Mouse (Mus musculus) midbrain, embryonic 15.5 days (tissue): ENCODE results near the gene Tnfrsf19. TPM values are rescaled to one million over a fixed set of nuclear protein-coding genes. Genes with fewer than 3 reads are reported as not detected.

Experiments used
- ATAC-seq: fragments of 200-750 bp; cut with Nextera tagmentation; replicated peaks from 2 replicates; pipeline ENCODE4 v1.8.0; 2017; ENCODE audit warnings: moderate TSS enrichment
- H3K27ac ChIP-seq: fragments of 300-500 bp; sonication (generic); 2 replicates; pipeline ENCODE4 v1.5.1; 2015; ENCODE audit warnings: mild to moderate bottlenecking, inconsistent platforms
- H3K27me3 ChIP-seq: fragments of 300-500 bp; sonication (generic); replicated peaks from 2 replicates; pipeline ENCODE4 v1.6.1; 2015; ENCODE audit warnings: inconsistent platforms
- H3K36me3 ChIP-seq: fragments of 300-500 bp; sonication (generic); replicated peaks from 2 replicates; pipeline ENCODE4 v1.6.1; 2015; ENCODE audit warnings: inconsistent platforms
- H3K4me1 ChIP-seq: fragments of 300-500 bp; sonication (generic); 2 replicates; pipeline ENCODE4 v1.6.1; 2015; ENCODE audit warnings: inconsistent platforms
- H3K4me2 ChIP-seq: fragments of 300-500 bp; sonication (generic); 2 replicates; pipeline ENCODE4 v1.6.1; 2015; ENCODE audit warnings: inconsistent platforms, mild to moderate bottlenecking, moderate library complexity
- H3K4me3 ChIP-seq: fragments of 300-500 bp; sonication (generic); 2 replicates; pipeline ENCODE4 v1.5.1; 2015; ENCODE audit warnings: mild to moderate bottlenecking, inconsistent platforms
- H3K9ac ChIP-seq: fragments of 300-500 bp; sonication (generic); 2 replicates; pipeline ENCODE4 v1.6.1; 2015; ENCODE audit warnings: mild to moderate bottlenecking, inconsistent platforms
- H3K9me3 ChIP-seq: fragments of 300-500 bp; sonication (generic); 2 replicates; pipeline ENCODE4 v1.6.1; 2016; ENCODE audit warnings: inconsistent platforms
- WGBS: fragments of 180-500 bp; shearing (Covaris S2); methylation state at CpG from one replicate; pipeline ENCODE4 v1.1.7; 2015; ENCODE audit warnings: mixed read lengths; 5-methylcytosine and 5-hydroxymethylcytosine counted together
- polyA plus RNA-seq: library from polyadenylated mRNA; unstranded; fragments of >200 nt; fragmentation: Nextera tagmentation; extraction: Ambion mirVana; gene quantifications from 2 replicates; pipeline ENCODE4 v1.2.1, GENCODE M21; 2015

Gene Tnfrsf19
- polyA plus RNA-seq, 1 experiment from 2014 or later, result 37.2 TPM

- WGBS, result 83% methylated on average over 15 of the region's 15 CpGs
- no peak overlapping the region for H3K9ac ChIP-seq
- H3K27ac ChIP-seq, result no peak overlapping the region
- H3K4me3 ChIP-seq, result no peak overlapping the region
- no peaks in the 10 kb centered on the region for H3K9me3 ChIP-seq
- H3K27me3 ChIP-seq, result peaks cover 9% of the 10 kb centered on the region
- no peak overlapping the region for H3K4me2 ChIP-seq
- H3K36me3 ChIP-seq, result no peaks in the 10 kb centered on the region
- ATAC-seq, result no peak
- peaks cover 16% of the 10 kb centered on the region for H3K4me1 ChIP-seq
Measured at GRCm38 (mm10) chr14:61014544-61014943, 31.7 kb downstream of the Tnfrsf19 start.

- ATAC-seq, result peak; percentile 91
- peaks cover 9% of the 10 kb centered on the region for H3K27me3 ChIP-seq
- peak overlapping the region; percentile 51; the same call in 1 of the 2 replicates for H3K27ac ChIP-seq
- H3K4me1 ChIP-seq, result peaks cover 13% of the 10 kb centered on the region; the same call in 1 of the 2 replicates
- H3K9me3 ChIP-seq, result no peaks in the 10 kb centered on the region
- H3K4me3 ChIP-seq, result peak overlapping the region; percentile 15
- H3K9ac ChIP-seq, result no peak overlapping the region
- 1% methylated on average over 17 of the region's 17 CpGs for WGBS
- H3K4me2 ChIP-seq, result peak overlapping the region; percentile 45
- H3K36me3 ChIP-seq, result no peaks in the 10 kb centered on the region
Measured at GRCm38 (mm10) chr14:61012397-61012931, 33.8 kb downstream of the Tnfrsf19 start.

- peaks cover 13% of the 10 kb centered on the region; the same call in 1 of the 2 replicates for H3K4me1 ChIP-seq
- peaks cover 9% of the 10 kb centered on the region for H3K27me3 ChIP-seq
- no peaks in the 10 kb centered on the region for H3K9me3 ChIP-seq
- no peak overlapping the region for H3K27ac ChIP-seq
- WGBS, result 48% methylated on average over 8 of the region's 8 CpGs
- H3K4me3 ChIP-seq, result no peak overlapping the region
- no peak overlapping the region for H3K9ac ChIP-seq
- no peaks in the 10 kb centered on the region for H3K36me3 ChIP-seq
- ATAC-seq, result no peak
- no peak overlapping the region for H3K4me2 ChIP-seq
Measured at GRCm38 (mm10) chr14:61011621-61012174, 34.6 kb downstream of the Tnfrsf19 start.

- Histone ChIP-seq H3K4me1 (peaks cover 5% of the 10 kb centered on the region), H3K4me3 (no peak overlapping the region), H3K36me3 (no peaks in the 10 kb centered on the region), H3K9me3 (no peaks in the 10 kb centered on the region), H3K27ac (no peak overlapping the region; the same call in 1 of the 2 replicates), H3K27me3 (0 out of 2 replicates have a peak, but pooled peaks cover 3% of the 10 kb centered on the region), H3K4me2 (no peak overlapping the region), H3K9ac (no peak overlapping the region)
- peak; percentile 45 for ATAC-seq
- 8% methylated on average over 17 of the region's 17 CpGs for WGBS
Measured at GRCm38 (mm10) chr14:61005127-61005837, 41.0 kb downstream of the Tnfrsf19 start.

GRCm38 (mm10) chr14:61003676-61004075, 42.6 kb downstream of the Tnfrsf19 start:
- no peak for ATAC-seq

GRCm38 (mm10) chr14:61000072-61000471, 46.2 kb downstream of the Tnfrsf19 start:
- 87% methylated on average over 5 of the region's 5 CpGs for WGBS
- Histone ChIP-seq H3K36me3 (no peaks in the 10 kb centered on the region), H3K27me3 (0 out of 2 replicates have a peak, but pooled peaks cover 3% of the 10 kb centered on the region), H3K4me1 (peaks cover 2% of the 10 kb centered on the region), H3K4me3 (no peak overlapping the region), H3K9me3 (no peaks in the 10 kb centered on the region), H3K4me2 (no peak overlapping the region), H3K27ac (no peak overlapping the region), H3K9ac (no peak overlapping the region)
- ATAC-seq, result no peak

More at GRCm38 (mm10) chr14:61003676-61004075, 42.6 kb downstream of the Tnfrsf19 start:
- H3K9me3 ChIP-seq, result no peaks in the 10 kb centered on the region
- 87% methylated on average over 6 of the region's 6 CpGs for WGBS
- H3K4me3 ChIP-seq, result no peak overlapping the region
- no peak overlapping the region for H3K4me2 ChIP-seq
- H3K27ac ChIP-seq, result no peak overlapping the region
- H3K9ac ChIP-seq, result no peak overlapping the region
- H3K27me3 ChIP-seq, result 0 out of 2 replicates have a peak, but pooled peaks cover 3% of the 10 kb centered on the region
- H3K36me3 ChIP-seq, result no peaks in the 10 kb centered on the region
- peaks cover 5% of the 10 kb centered on the region for H3K4me1 ChIP-seq

GRCm38 (mm10) chr14:60996556-60996955, 49.7 kb downstream of the Tnfrsf19 start:
- Histone ChIP-seq H3K9me3 (no peaks in the 10 kb centered on the region), H3K27ac (no peak overlapping the region), H3K9ac (no peak overlapping the region), H3K36me3 (no peaks in the 10 kb centered on the region), H3K4me2 (no peak overlapping the region), H3K4me1 (peaks cover 4% of the 10 kb centered on the region; the same call in 1 of the 2 replicates), H3K4me3 (no peak overlapping the region), H3K27me3 (no peaks in the 10 kb centered on the region)
- WGBS, result 67% methylated on average over 6 of the region's 6 CpGs
- ATAC-seq, result no peak

- WGBS, result 68% methylated on average over 10 of the region's 10 CpGs
- Histone ChIP-seq H3K9ac (no peak overlapping the region), H3K4me1 (peaks cover 8% of the 10 kb centered on the region; the same call in 1 of the 2 replicates), H3K4me3 (no peak overlapping the region), H3K4me2 (no peak overlapping the region), H3K27ac (no peak overlapping the region), H3K27me3 (no peaks in the 10 kb centered on the region), H3K36me3 (no peaks in the 10 kb centered on the region), H3K9me3 (no peaks in the 10 kb centered on the region)
- peak; percentile 50; the same call in 1 of the 2 replicates for ATAC-seq
Measured at GRCm38 (mm10) chr14:60993506-60993905, 52.8 kb downstream of the Tnfrsf19 start.

GRCm38 (mm10) chr14:60993092-60993491, 53.2 kb downstream of the Tnfrsf19 start:
- 91% methylated on average over 3 of the region's 3 CpGs for WGBS

GRCm38 (mm10) chr14:60992144-60992543, 54.1 kb downstream of the Tnfrsf19 start:
- 63% methylated on average over 4 of the region's 4 CpGs for WGBS
- ATAC-seq, result no peak
- no peak overlapping the region for H3K27ac ChIP-seq
- H3K27me3 ChIP-seq, result no peaks in the 10 kb centered on the region
- no peak overlapping the region for H3K4me3 ChIP-seq
- no peak overlapping the region for H3K4me2 ChIP-seq
- peaks cover 13% of the 10 kb centered on the region; the same call in 1 of the 2 replicates for H3K4me1 ChIP-seq
- no peaks in the 10 kb centered on the region for H3K36me3 ChIP-seq
- H3K9me3 ChIP-seq, result no peaks in the 10 kb centered on the region
- no peak overlapping the region for H3K9ac ChIP-seq

More at GRCm38 (mm10) chr14:60993092-60993491, 53.2 kb downstream of the Tnfrsf19 start:
- Histone ChIP-seq H3K9me3 (no peaks in the 10 kb centered on the region), H3K9ac (no peak overlapping the region), H3K27ac (no peak overlapping the region), H3K36me3 (no peaks in the 10 kb centered on the region), H3K4me3 (no peak overlapping the region), H3K4me1 (peaks cover 12% of the 10 kb centered on the region; the same call in 1 of the 2 replicates), H3K27me3 (no peaks in the 10 kb centered on the region), H3K4me2 (no peak overlapping the region)
- ATAC-seq, result no peak

- H3K36me3 ChIP-seq, result no peaks in the 10 kb centered on the region
- no peak overlapping the region for H3K27ac ChIP-seq
- H3K27me3 ChIP-seq, result no peaks in the 10 kb centered on the region
- WGBS, result 29% methylated on average over 6 of the region's 6 CpGs
- no peaks in the 10 kb centered on the region for H3K9me3 ChIP-seq
- peaks cover 22% of the 10 kb centered on the region for H3K4me1 ChIP-seq
- ATAC-seq, result peak; percentile 38; the same call in 1 of the 2 replicates
- H3K4me3 ChIP-seq, result no peak overlapping the region
- no peak overlapping the region for H3K4me2 ChIP-seq
- H3K9ac ChIP-seq, result no peak overlapping the region
Measured at GRCm38 (mm10) chr14:60988228-60988627, 58.1 kb downstream of the Tnfrsf19 start.

GRCm38 (mm10) chr14:60986926-60987325, 59.4 kb downstream of the Tnfrsf19 start:
- Histone ChIP-seq H3K27me3 (no peaks in the 10 kb centered on the region), H3K36me3 (no peaks in the 10 kb centered on the region), H3K4me2 (no peak overlapping the region), H3K9ac (no peak overlapping the region), H3K27ac (no peak overlapping the region), H3K9me3 (no peaks in the 10 kb centered on the region), H3K4me1 (peaks cover 18% of the 10 kb centered on the region), H3K4me3 (no peak overlapping the region)
- WGBS, result 49% methylated on average over 5 of the region's 5 CpGs
- no peak for ATAC-seq
